Mouse (Mus musculus) forebrain, embryonic 16.5 days (tissue): ENCODE measurements at regions not wholly inside any gene's neighbourhood (a gene's known extent, or its start where the extent isn't known, plus 50 kb on each side); places are given as distances from the start of the nearest gene placed in this dataset.

Source experiments
- ATAC-seq: fragments of 200-750 bp; cut with Nextera tagmentation; 2 replicates; pipeline ENCODE4 v1.8.0; 2017; ENCODE audit warnings: mild to moderate bottlenecking, moderate library complexity
- H3K27ac ChIP-seq: fragments of 300-500 bp; sonication (generic); 2 replicates; pipeline ENCODE4 v1.5.1; 2014; ENCODE audit warnings: low read length, control low read depth
- H3K27me3 ChIP-seq: fragments of 300-500 bp; sonication (generic); replicated peaks from 2 replicates; pipeline ENCODE4 v1.6.1; 2014; ENCODE audit warnings: low read length; ENCODE audit not compliant: control insufficient read depth, insufficient read depth
- H3K36me3 ChIP-seq: fragments of 300-500 bp; sonication (generic); 2 replicates; pipeline ENCODE4 v1.6.1; 2014; ENCODE audit not compliant: control insufficient read depth, insufficient read depth
- H3K4me1 ChIP-seq: fragments of 300-500 bp; sonication (generic); replicated peaks from 2 replicates; pipeline ENCODE4 v1.6.1; 2014; ENCODE audit warnings: low read length; ENCODE audit not compliant: control insufficient read depth, insufficient read depth
- H3K4me2 ChIP-seq: fragments of 300-500 bp; sonication (generic); 2 replicates; pipeline ENCODE4 v1.6.1; 2014; ENCODE audit warnings: mild to moderate bottlenecking, low read length, control low read depth
- H3K4me3 ChIP-seq: fragments of 300-500 bp; sonication (generic); replicated peaks from 2 replicates; pipeline ENCODE4 v1.5.1; 2014; ENCODE audit warnings: mild to moderate bottlenecking, low read length, control low read depth
- H3K9ac ChIP-seq: fragments of 300-500 bp; sonication (generic); replicated peaks from 2 replicates; pipeline ENCODE4 v1.6.1; 2014; ENCODE audit warnings: low read depth, low read length, control low read depth
- H3K9me3 ChIP-seq: fragments of 300-500 bp; sonication (generic); 2 replicates; pipeline ENCODE4 v1.6.1; 2016; ENCODE audit warnings: low read length; ENCODE audit not compliant: control insufficient read depth
- WGBS: fragments of 180-500 bp; shearing (Covaris S2); extraction: QIAGEN DNeasy Blood & Tissue Kit; methylation state at CpG from one replicate; pipeline ENCODE4 v1.1.7; 2014; 5-methylcytosine and 5-hydroxymethylcytosine counted together

- no peak overlapping the region for H3K27ac ChIP-seq
- H3K4me3 ChIP-seq: no peak overlapping the region
- no peaks in the 10 kb centered on the region for H3K27me3 ChIP-seq
- no peak overlapping the region for H3K9ac ChIP-seq
- WGBS: 69% methylated on average over 7 of the region's 7 CpGs
- H3K4me2 ChIP-seq: no peak overlapping the region
- ATAC-seq: no peak
- H3K9me3 ChIP-seq: no peaks in the 10 kb centered on the region
- no peaks in the 10 kb centered on the region for H3K36me3 ChIP-seq
- no peaks in the 10 kb centered on the region for H3K4me1 ChIP-seq
Measured at GRCm38 (mm10) chr12:25364966-25365568, 268.1 kb upstream of the Id2 start.

GRCm38 (mm10) chr12:25363839-25364238 lies 266.9 kb upstream of the Id2 start:
- no peak overlapping the region for H3K27ac ChIP-seq
- H3K4me3 ChIP-seq: no peak overlapping the region
- no peak overlapping the region for H3K9ac ChIP-seq
- ATAC-seq: no peak
- no peaks in the 10 kb centered on the region for H3K27me3 ChIP-seq
- no peaks in the 10 kb centered on the region for H3K36me3 ChIP-seq
- no peaks in the 10 kb centered on the region for H3K4me1 ChIP-seq
- no peaks in the 10 kb centered on the region for H3K9me3 ChIP-seq
- no peak overlapping the region for H3K4me2 ChIP-seq
- 91% methylated on average over 9 of the region's 9 CpGs for WGBS

GRCm38 (mm10) chr12:25363341-25363740 lies 266.4 kb upstream of the Id2 start:
- no peak overlapping the region for H3K27ac ChIP-seq
- no peak overlapping the region for H3K4me2 ChIP-seq
- H3K27me3 ChIP-seq: no peaks in the 10 kb centered on the region
- no peak overlapping the region for H3K4me3 ChIP-seq
- WGBS: 91% methylated on average over 3 of the region's 3 CpGs
- no peaks in the 10 kb centered on the region for H3K4me1 ChIP-seq
- H3K9me3 ChIP-seq: no peaks in the 10 kb centered on the region
- ATAC-seq: no peak
- no peaks in the 10 kb centered on the region for H3K36me3 ChIP-seq
- H3K9ac ChIP-seq: no peak overlapping the region

GRCm38 (mm10) chr12:25362771-25363170 lies 265.8 kb upstream of the Id2 start:
- H3K4me2 ChIP-seq: no peak overlapping the region
- no peak for ATAC-seq
- H3K4me1 ChIP-seq: no peaks in the 10 kb centered on the region
- H3K36me3 ChIP-seq: no peaks in the 10 kb centered on the region
- H3K9ac ChIP-seq: no peak overlapping the region
- H3K27ac ChIP-seq: no peak overlapping the region
- WGBS: 93% methylated on average over 4 of the region's 4 CpGs
- no peak overlapping the region for H3K4me3 ChIP-seq
- no peaks in the 10 kb centered on the region for H3K9me3 ChIP-seq
- H3K27me3 ChIP-seq: no peaks in the 10 kb centered on the region

- Histone ChIP-seq H3K4me1 (no peaks in the 10 kb centered on the region), H3K27me3 (no peaks in the 10 kb centered on the region), H3K27ac (no peak overlapping the region), H3K9me3 (no peaks in the 10 kb centered on the region), H3K4me2 (no peak overlapping the region), H3K9ac (no peak overlapping the region), H3K36me3 (no peaks in the 10 kb centered on the region), H3K4me3 (no peak overlapping the region)
- 94% methylated on average over 2 of the region's 2 CpGs for WGBS
- no peak for ATAC-seq
Measured at GRCm38 (mm10) chr12:25360726-25361125, 263.8 kb upstream of the Id2 start.

- Histone ChIP-seq H3K27ac (no peak overlapping the region), H3K9ac (no peak overlapping the region), H3K9me3 (no peaks in the 10 kb centered on the region), H3K4me1 (no peaks in the 10 kb centered on the region), H3K36me3 (no peaks in the 10 kb centered on the region), H3K4me2 (no peak overlapping the region), H3K4me3 (no peak overlapping the region), H3K27me3 (no peaks in the 10 kb centered on the region)
- no peak for ATAC-seq
- WGBS: 93% methylated on average over 5 of the region's 5 CpGs
Measured at GRCm38 (mm10) chr12:25359931-25360330, 263.0 kb upstream of the Id2 start.

- WGBS: 76% methylated on average over 8 of the region's 8 CpGs
- Histone ChIP-seq H3K4me3 (no peak overlapping the region), H3K9me3 (no peaks in the 10 kb centered on the region), H3K4me1 (no peaks in the 10 kb centered on the region), H3K36me3 (no peaks in the 10 kb centered on the region), H3K9ac (no peak overlapping the region), H3K4me2 (no peak overlapping the region), H3K27me3 (no peaks in the 10 kb centered on the region), H3K27ac (no peak overlapping the region)
- no peak for ATAC-seq
Measured at GRCm38 (mm10) chr12:25358846-25359525, 262.0 kb upstream of the Id2 start.

GRCm38 (mm10) chr12:25356774-25357173 lies 259.8 kb upstream of the Id2 start:
- H3K9me3 ChIP-seq: no peaks in the 10 kb centered on the region
- WGBS: 97% methylated on average over 2 of the region's 2 CpGs
- no peak overlapping the region for H3K9ac ChIP-seq
- no peaks in the 10 kb centered on the region for H3K4me1 ChIP-seq
- H3K27ac ChIP-seq: no peak overlapping the region
- H3K4me2 ChIP-seq: no peak overlapping the region
- H3K36me3 ChIP-seq: no peaks in the 10 kb centered on the region
- no peak overlapping the region for H3K4me3 ChIP-seq
- no peak for ATAC-seq
- no peaks in the 10 kb centered on the region for H3K27me3 ChIP-seq

GRCm38 (mm10) chr12:25355217-25355616 lies 258.3 kb upstream of the Id2 start:
- ATAC-seq: no peak
- Histone ChIP-seq H3K4me2 (no peak overlapping the region), H3K9me3 (no peaks in the 10 kb centered on the region), H3K36me3 (no peaks in the 10 kb centered on the region), H3K9ac (no peak overlapping the region), H3K4me1 (no peaks in the 10 kb centered on the region), H3K27me3 (no peaks in the 10 kb centered on the region), H3K4me3 (no peak overlapping the region), H3K27ac (no peak overlapping the region)
- 100% methylated on average over 1 of the region's 1 CpGs for WGBS
